Mouse (Mus musculus) forebrain, embryonic 16.5 days (tissue): ENCODE data around the gene Gm44596. TPM values are rescaled to one million over a fixed set of nuclear protein-coding genes. Genes with fewer than 3 reads are reported as not detected.

Experiments
- ATAC-seq: fragments of 200-750 bp; cut with Nextera tagmentation; 2 replicates; pipeline ENCODE4 v1.8.0; 2017; ENCODE audit warnings: mild to moderate bottlenecking, moderate library complexity
- H3K27ac ChIP-seq: fragments of 300-500 bp; sonication (generic); 2 replicates; pipeline ENCODE4 v1.5.1; 2014; ENCODE audit warnings: low read length, control low read depth
- H3K27me3 ChIP-seq: fragments of 300-500 bp; sonication (generic); replicated peaks from 2 replicates; pipeline ENCODE4 v1.6.1; 2014; ENCODE audit warnings: low read length; ENCODE audit not compliant: control insufficient read depth, insufficient read depth
- H3K36me3 ChIP-seq: fragments of 300-500 bp; sonication (generic); 2 replicates; pipeline ENCODE4 v1.6.1; 2014; ENCODE audit not compliant: control insufficient read depth, insufficient read depth
- H3K4me1 ChIP-seq: fragments of 300-500 bp; sonication (generic); replicated peaks from 2 replicates; pipeline ENCODE4 v1.6.1; 2014; ENCODE audit warnings: low read length; ENCODE audit not compliant: control insufficient read depth, insufficient read depth
- H3K4me2 ChIP-seq: fragments of 300-500 bp; sonication (generic); 2 replicates; pipeline ENCODE4 v1.6.1; 2014; ENCODE audit warnings: mild to moderate bottlenecking, low read length, control low read depth
- H3K4me3 ChIP-seq: fragments of 300-500 bp; sonication (generic); replicated peaks from 2 replicates; pipeline ENCODE4 v1.5.1; 2014; ENCODE audit warnings: mild to moderate bottlenecking, low read length, control low read depth
- H3K9ac ChIP-seq: fragments of 300-500 bp; sonication (generic); replicated peaks from 2 replicates; pipeline ENCODE4 v1.6.1; 2014; ENCODE audit warnings: low read depth, low read length, control low read depth
- H3K9me3 ChIP-seq: fragments of 300-500 bp; sonication (generic); 2 replicates; pipeline ENCODE4 v1.6.1; 2016; ENCODE audit warnings: low read length; ENCODE audit not compliant: control insufficient read depth
- WGBS: fragments of 180-500 bp; shearing (Covaris S2); extraction: QIAGEN DNeasy Blood & Tissue Kit; methylation state at CpG from one replicate; pipeline ENCODE4 v1.1.7; 2014; 5-methylcytosine and 5-hydroxymethylcytosine counted together
- polyA plus RNA-seq: library from polyadenylated mRNA; unstranded; fragments of >200 nt; fragmentation: Nextera tagmentation; extraction: Ambion mirVana; gene quantifications from 2 replicates; pipeline ENCODE4 v1.2.1, GENCODE M21; 2015

The Gm44596 gene
- polyA plus RNA-seq, 1 experiment from 2014 or later = not detected

DNA sequence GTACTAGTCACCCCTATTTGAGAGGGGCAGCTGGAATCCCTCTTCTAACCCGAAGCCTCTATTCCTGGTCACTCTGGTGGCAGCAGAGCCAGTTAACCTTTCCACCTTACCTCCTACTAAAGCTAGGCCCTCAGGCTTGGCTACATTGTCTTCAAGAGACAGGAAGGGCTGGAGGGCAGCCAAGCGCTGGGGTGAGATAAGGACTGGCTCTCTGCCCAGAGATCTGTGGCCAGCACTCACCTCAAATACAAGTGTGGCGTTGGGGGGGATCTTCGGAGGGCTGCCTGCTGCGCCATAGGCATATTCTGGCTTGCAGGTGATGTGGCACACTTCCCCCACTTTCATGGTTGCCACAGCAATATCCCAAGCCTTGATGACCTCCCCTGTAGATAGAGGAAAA is 60.2 kb downstream of the Gm44596 start:
- H3K4me2 ChIP-seq = no peak overlapping the region
- H3K9ac ChIP-seq = no peak overlapping the region
- H3K27ac ChIP-seq = no peak overlapping the region
- H3K4me3 ChIP-seq = no peak overlapping the region
- H3K27me3 ChIP-seq = no peaks in the 10 kb centered on the region
- ATAC-seq = no peak
- H3K9me3 ChIP-seq = no peaks in the 10 kb centered on the region
- H3K4me1 ChIP-seq = peaks cover 19% of the 10 kb centered on the region
- 68% methylated on average over 5 of the region's 5 CpGs for WGBS
- H3K36me3 ChIP-seq = peaks cover 46% of the 10 kb centered on the region

DNA sequence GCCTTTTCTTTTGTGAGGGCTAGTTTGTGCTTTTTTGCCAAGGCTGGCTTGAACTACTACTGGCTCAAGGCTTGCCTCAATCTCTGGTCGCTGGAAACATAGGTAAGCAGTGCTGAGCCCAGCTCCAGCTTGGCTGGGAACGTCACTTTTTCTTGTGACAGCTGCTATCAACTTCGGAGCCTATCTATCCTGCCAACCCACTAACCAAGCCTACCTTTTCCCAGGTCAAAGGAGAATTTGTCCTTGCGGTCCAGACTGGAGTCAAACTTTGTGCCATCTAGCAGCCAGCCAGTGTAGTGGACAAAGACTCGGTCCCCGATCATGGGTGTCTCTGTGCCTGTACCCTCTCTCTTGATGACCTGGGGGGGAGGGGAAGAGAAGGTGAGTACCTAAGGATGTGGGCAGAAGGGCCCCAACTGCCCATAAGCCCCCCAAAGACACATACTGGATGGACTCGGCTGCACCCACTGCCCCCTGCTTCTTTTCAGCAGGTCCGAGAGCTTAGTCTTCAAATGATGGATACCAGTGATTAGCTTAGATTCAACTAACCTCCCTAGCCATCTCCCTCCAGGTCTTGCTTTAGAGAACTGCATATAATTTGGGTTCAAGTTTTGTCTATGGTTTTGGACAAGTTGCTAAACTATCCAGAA is 61.2 kb downstream of the Gm44596 start:
- no peaks in the 10 kb centered on the region for H3K9me3 ChIP-seq
- WGBS = 86% methylated on average over 8 of the region's 8 CpGs
- no peak for ATAC-seq
- H3K4me1 ChIP-seq = peaks cover 19% of the 10 kb centered on the region
- H3K4me3 ChIP-seq = peak overlapping the region; percentile 90
- no peak overlapping the region for H3K27ac ChIP-seq
- H3K27me3 ChIP-seq = no peaks in the 10 kb centered on the region
- H3K36me3 ChIP-seq = peaks cover 39% of the 10 kb centered on the region
- peak overlapping the region; percentile 66 for H3K4me2 ChIP-seq
- H3K9ac ChIP-seq = no peak overlapping the region; the same call in 1 of the 2 replicates

DNA sequence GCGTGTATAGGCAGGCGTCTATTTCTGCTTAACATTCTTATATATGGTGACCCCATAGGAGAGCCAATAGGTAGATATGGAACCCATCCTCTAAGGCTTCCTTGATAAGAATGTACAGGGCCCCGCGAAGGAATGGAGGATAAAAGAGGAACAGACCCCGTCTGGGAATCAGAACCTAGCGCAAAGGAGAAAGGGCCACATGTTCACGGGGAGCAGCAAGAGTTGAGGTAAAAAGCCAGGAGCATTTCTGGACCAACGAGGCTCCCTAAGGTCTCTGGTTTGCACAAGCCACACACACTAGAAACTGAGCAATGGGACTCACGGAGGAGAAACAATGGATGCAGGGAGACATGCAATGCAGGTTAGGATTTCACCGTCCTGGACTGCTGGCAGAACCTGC is 62.0 kb downstream of the Gm44596 start:
- no peaks in the 10 kb centered on the region for H3K27me3 ChIP-seq
- no peak for ATAC-seq
- peak overlapping the region; percentile 94 for H3K9ac ChIP-seq
- WGBS = 3% methylated on average over 10 of the region's 10 CpGs
- H3K9me3 ChIP-seq = no peaks in the 10 kb centered on the region
- peak overlapping the region; percentile 90 for H3K27ac ChIP-seq
- H3K4me3 ChIP-seq = peak overlapping the region; percentile 90
- peak overlapping the region; percentile 66 for H3K4me2 ChIP-seq
- peaks cover 31% of the 10 kb centered on the region for H3K36me3 ChIP-seq
- peaks cover 19% of the 10 kb centered on the region for H3K4me1 ChIP-seq

DNA sequence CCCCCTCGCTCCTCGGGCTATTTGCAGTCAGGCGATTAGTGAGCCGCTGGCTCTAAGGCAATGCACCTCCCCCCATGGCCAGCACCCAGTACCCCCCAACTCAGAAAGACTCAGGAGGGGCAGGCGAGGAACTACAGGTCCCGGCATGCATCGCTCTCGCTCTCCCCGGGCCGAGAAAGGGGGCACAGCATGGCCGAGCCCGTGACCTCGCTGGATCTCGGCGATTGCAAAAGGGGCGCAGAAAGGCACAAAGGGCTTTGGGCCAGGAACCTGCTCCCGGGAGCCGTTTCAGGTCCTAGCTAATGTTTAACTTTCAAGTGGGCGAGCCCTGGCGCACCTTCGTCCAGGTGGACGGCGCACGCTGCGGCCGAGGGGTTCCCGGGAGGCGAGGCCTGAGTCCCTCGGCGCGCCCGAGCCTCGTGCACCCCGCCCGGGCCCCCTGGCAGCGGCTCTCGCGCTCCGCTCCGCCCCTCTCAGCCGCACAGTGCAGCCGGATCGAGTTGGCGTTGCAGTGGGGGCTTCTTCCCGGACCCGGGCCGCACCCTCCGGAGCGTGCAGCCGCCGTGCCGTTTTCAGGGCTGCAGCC is 62.5 kb downstream of the Gm44596 start:
- peaks cover 16% of the 10 kb centered on the region for H3K4me1 ChIP-seq
- peak; percentile 76 for ATAC-seq
- H3K36me3 ChIP-seq = peaks cover 26% of the 10 kb centered on the region
- no peaks in the 10 kb centered on the region for H3K27me3 ChIP-seq
- under 1% methylated on average over 42 of the region's 52 CpGs for WGBS
- H3K9me3 ChIP-seq = no peaks in the 10 kb centered on the region
- H3K9ac ChIP-seq = peak overlapping the region; percentile 94
- peak overlapping the region; percentile 90 for H3K27ac ChIP-seq
- H3K4me2 ChIP-seq = peak overlapping the region; percentile 66
- H3K4me3 ChIP-seq = peak overlapping the region; percentile 90

DNA sequence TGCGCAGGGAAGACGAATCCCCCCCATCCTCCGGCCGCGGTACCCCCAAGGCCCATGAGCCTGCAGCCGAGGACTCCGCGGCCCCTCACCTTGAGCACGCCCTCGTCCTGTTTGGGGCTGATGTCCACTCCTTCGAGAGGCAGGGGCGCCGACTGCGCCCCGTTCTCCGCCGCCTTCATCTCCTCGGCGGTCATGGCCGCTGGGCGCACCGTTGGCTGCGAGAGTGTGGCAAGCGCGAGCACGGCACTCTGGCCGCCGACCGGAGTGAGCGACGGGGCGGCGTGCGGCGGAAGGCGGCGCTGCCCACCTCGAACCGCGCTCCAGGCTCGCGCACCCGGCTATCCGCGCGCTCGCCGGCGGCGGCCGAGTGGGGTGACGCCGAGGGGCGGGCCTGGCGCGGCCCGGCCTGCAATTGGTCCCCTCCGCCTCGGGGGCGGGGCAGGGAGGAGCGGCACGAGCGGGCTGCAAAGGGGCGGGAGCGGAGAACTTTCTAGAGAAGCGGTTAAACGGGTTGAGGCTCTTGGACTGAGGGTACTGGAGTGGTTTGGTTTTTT is 63.1 kb downstream of the Gm44596 start, which contains the start of gene Fkbp4:
Gene Fkbp4, minus strand, starts transcription at position 361 of the 554 bp plus-strand sequence.
- peak within 1 kb of the TSS; percentile 90 for H3K27ac ChIP-seq
- peak within 1 kb of the TSS; percentile 90 for H3K4me3 ChIP-seq
- H3K4me1 ChIP-seq = peaks cover 16% of the 10 kb centered on the region
- H3K36me3 ChIP-seq = peaks cover 21% of the 10 kb centered on the region
- H3K9ac ChIP-seq = peak within 1 kb of the TSS; percentile 94
- under 1% methylated on average over 64 of the region's 67 CpGs for WGBS
- ATAC-seq = peak; percentile 94
- no peaks in the 10 kb centered on the region for H3K27me3 ChIP-seq
- no peaks in the 10 kb centered on the region for H3K9me3 ChIP-seq
- peak within 1 kb of the TSS; percentile 66 for H3K4me2 ChIP-seq

DNA sequence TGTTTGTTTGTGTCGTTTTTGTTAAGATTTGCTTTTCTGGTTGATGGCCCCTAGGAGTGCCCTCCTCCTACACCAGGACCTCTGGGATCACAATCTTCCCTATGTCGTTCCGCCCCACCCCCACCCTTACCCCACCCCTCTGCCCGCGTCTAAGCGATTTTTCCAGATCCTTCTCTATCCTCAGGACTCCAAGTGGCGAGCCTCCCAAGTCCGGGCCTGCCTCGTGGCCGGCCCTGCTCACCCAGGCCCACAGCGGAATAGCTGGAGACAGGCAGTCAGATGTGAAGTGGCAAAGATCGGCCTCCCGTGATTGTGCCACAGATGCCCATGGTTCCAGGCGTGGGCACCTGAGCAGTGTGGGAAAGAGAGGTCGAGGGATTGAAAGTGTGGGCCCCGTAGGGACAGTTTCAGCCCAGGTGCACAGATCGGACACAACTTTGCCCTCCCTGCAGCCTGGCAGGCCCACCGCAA is 63.6 kb downstream of the Gm44596 start:
- Histone ChIP-seq H3K4me1 (peaks cover 16% of the 10 kb centered on the region), H3K27me3 (no peaks in the 10 kb centered on the region), H3K36me3 (peaks cover 18% of the 10 kb centered on the region), H3K4me3 (peak overlapping the region; percentile 90), H3K9ac (peak overlapping the region; percentile 40), H3K27ac (no peak overlapping the region), H3K9me3 (no peaks in the 10 kb centered on the region), H3K4me2 (peak overlapping the region; percentile 66)
- peak; percentile 45; the same call in 1 of the 2 replicates for ATAC-seq
- WGBS = 30% methylated on average over 18 of the region's 18 CpGs

DNA sequence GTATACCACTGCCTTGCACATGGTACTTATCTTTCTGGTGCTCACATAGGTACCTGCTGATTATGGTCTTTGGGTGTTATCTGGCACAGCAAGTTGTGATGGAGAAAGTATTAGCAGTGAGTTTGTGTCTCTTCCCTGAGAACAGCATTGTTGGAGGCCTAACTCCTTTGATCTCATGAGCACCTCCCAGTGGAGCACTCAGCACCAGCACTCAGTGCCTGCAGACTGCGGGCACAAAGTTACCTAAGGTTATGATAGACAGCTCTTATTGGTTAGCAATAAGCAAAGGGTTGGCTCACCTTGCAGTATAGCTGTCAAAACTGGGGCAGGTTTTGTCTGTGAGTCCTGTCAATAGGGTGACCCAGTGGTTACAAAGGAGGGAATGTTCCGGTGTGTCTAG is 64.9 kb downstream of the Gm44596 start:
- no peak overlapping the region for H3K27ac ChIP-seq

DNA sequence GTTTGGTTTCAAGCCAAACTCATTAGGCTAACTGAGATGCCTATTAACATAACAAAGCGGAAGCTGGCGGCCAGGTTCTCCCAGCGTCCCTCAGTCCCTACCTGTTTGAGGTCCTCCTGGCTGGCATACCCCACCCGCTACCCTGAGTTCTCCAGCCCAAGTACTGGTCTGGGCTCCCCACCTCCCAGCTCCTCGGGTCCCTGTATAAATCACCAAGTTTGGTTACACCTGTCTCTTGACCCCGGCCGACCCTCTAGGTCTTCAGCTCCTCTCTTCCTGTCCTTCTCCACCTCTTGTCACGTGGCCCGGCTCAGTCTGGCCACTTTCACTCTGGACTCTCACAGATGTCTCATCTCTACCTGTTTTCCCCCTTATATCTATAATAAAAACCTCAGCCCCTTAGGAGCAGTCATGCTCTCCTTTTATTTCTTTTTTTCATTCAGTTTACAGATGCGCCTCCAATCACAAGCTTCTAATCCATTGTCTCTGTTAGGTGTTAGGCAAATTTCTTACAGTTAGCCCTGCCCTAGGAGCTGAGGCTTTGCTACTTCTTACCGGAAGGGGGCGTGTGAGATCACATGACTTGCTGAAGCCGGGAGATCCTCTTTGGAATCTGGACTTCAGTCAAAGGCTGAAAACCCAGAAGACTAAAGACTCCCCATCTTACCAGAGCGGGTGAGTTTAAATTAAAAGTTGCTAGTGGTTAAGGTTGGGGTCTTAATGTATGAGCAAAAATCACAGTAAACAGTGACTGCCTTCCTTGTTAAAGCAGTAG is 70.6 kb downstream of the Gm44596 start:
- Histone ChIP-seq H3K9ac (no peak overlapping the region), H3K9me3 (no peaks in the 10 kb centered on the region), H3K27ac (no peak overlapping the region), H3K4me2 (peak overlapping the region; percentile 37), H3K4me3 (no peak overlapping the region), H3K4me1 (peaks cover 8% of the 10 kb centered on the region), H3K36me3 (no peaks in the 10 kb centered on the region), H3K27me3 (no peaks in the 10 kb centered on the region)
- WGBS = 9% methylated on average over 14 of the region's 14 CpGs
- ATAC-seq = peak; percentile 77

More for the DNA sequence above, 64.9 kb downstream of the Gm44596 start:
- WGBS = 91% methylated on average over 2 of the region's 2 CpGs
- Histone ChIP-seq H3K9ac (no peak overlapping the region), H3K36me3 (peaks cover 6% of the 10 kb centered on the region), H3K4me2 (no peak overlapping the region), H3K4me1 (peaks cover 16% of the 10 kb centered on the region), H3K27me3 (no peaks in the 10 kb centered on the region), H3K4me3 (no peak overlapping the region), H3K9me3 (no peaks in the 10 kb centered on the region)
- no peak for ATAC-seq

DNA sequence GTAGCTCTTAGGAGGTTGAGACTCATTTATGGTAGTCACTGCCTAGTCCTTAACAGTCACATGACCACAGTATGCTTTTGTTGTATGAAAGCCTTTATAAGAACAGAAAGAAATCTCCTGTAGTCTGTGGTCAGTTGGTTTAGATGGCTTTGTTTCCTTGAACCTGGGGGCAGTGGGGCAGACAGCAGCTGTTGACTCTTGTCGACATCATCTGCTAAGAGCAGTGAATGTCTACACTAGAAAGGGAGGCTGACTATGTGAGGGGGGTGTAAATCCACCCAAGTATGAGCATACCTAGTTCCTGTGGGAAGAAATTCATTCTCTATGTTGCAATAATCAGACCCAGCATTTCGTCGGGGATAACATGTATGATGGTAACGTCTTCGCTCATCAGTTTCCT is 71.8 kb downstream of the Gm44596 start:
- no peak overlapping the region for H3K27ac ChIP-seq
- no peak for ATAC-seq
- H3K9ac ChIP-seq = no peak overlapping the region
- no peaks in the 10 kb centered on the region for H3K27me3 ChIP-seq
- 98% methylated on average over 5 of the region's 5 CpGs for WGBS
- no peak overlapping the region for H3K4me2 ChIP-seq
- H3K36me3 ChIP-seq = no peaks in the 10 kb centered on the region
- no peak overlapping the region for H3K4me3 ChIP-seq
- H3K9me3 ChIP-seq = no peaks in the 10 kb centered on the region
- peaks cover 8% of the 10 kb centered on the region for H3K4me1 ChIP-seq
